Mouse (Mus musculus) testis, adult 2 months (tissue): ENCODE measurements at regions not wholly inside any gene's neighbourhood (a gene's known extent, or its start where the extent isn't known, plus 50 kb on each side); places are given as distances from the start of the nearest gene placed in this dataset.

ENCODE experiments used
- CTCF ChIP-seq: fragments of 200-500 bp; IDR thresholded peaks from 2 replicates; pipeline ENCODE4 v1.5.1; 2012; ENCODE audit warnings: low read depth, mild to moderate bottlenecking, inconsistent platforms, low read length, moderate library complexity; ENCODE audit not compliant: control insufficient read depth, insufficient read depth, insufficient replicate concordance
- POLR2A ChIP-seq: fragments of 200-500 bp; IDR thresholded peaks from 2 replicates; pipeline ENCODE4 v1.6.1; 2012; ENCODE audit warnings: low read depth, mild to moderate bottlenecking, inconsistent platforms, low read length, moderate library complexity; ENCODE audit not compliant: control insufficient read depth

DNA sequence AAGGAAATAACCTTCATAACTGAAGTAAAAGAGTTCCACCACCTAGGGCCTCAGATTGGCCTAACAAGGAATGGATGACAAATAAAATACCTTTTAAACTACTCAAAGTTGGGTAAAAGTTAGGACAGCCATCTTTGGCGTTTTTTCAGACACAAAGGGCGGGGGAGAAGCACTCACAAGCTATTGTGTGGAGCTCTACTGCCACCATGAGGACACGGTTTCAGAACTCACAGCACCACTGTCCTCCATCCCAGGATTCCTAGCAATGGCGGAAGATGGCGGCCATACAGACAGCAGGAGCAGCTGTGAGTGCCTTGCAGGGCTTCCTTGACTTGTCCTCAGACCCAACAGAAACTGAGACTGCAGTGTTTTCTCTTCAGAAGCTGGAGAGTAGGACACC, 138.0 kb upstream of the Olfr1324 start:
- no peak for TF ChIP-seq CTCF
- no peak for TF ChIP-seq POLR2A
